Mouse (Mus musculus) heart, embryonic 11.5 days (tissue): ENCODE measurements around the gene Arl15. TPM values are rescaled to one million over a fixed set of nuclear protein-coding genes. Genes with fewer than 3 reads are reported as not detected.

Experiments
- polyA plus RNA-seq: library from polyadenylated mRNA; unstranded; fragments of >200 nt; fragmentation: Nextera tagmentation; extraction: Ambion mirVana; gene quantifications from 2 replicates; pipeline ENCODE4 v1.2.1, GENCODE M21; 2014

Arl15 gene
- polyA plus RNA-seq, 1 experiment from 2014 or later: 10.1 TPM

Other genes starting within 250 kb of the Arl15 start
- gene Snx18, start 175.9 kb upstream of the Arl15 start, polyA plus RNA-seq: 21.6 and 23.1 TPM in 2 replicates
- 71.8 and 75.2 TPM in 2 replicates for gene Hspb3, start 130.8 kb upstream of the Arl15 start, polyA plus RNA-seq